Mouse (Mus musculus) lung, postnatal 0 days (tissue): ENCODE results near the gene Krt87.

Experiments used
- CTCF ChIP-seq: IDR thresholded peaks from 2 replicates; pipeline ENCODE4 v1.5.1; 2016; ENCODE audit warnings: antibody characterized with exemption, mild to moderate bottlenecking
- EP300 ChIP-seq: IDR thresholded peaks from 2 replicates; pipeline ENCODE4 v1.6.1; 2016; ENCODE audit warnings: antibody characterized with exemption, mild to moderate bottlenecking, control low read depth

GRCm38 (mm10) chr15:101469093-101469492 is 30.5 kb upstream of the Krt87 start:
- TF ChIP-seq CTCF (no peak), EP300 (no peak)
